Mouse (Mus musculus): ENCODE measurements at regions not wholly inside any gene's neighbourhood (a gene's known extent, or its start where the extent isn't known, plus 50 kb on each side); places are given as distances from the start of the nearest gene placed in this dataset.
A peak's percentile ranks its signal among the peaks of the same experiment; 100 is the strongest.

- no peak for DNase-seq
Measured at GRCm38 (mm10) chr17:14610791-14611522, 83.1 kb downstream of the Thbs2 start.

GRCm38 (mm10) chr17:14608845-14609244, 85.2 kb downstream of the Thbs2 start:
- no peak for DNase-seq
- intact Hi-C loops (cut with DNase I), result no loop called here

More at GRCm38 (mm10) chr17:14610791-14611522, 83.1 kb downstream of the Thbs2 start:
- intact Hi-C loops (cut with DNase I), result no loop called here

- no peak for DNase-seq
Measured at GRCm38 (mm10) chr17:14606356-14606989, 87.6 kb downstream of the Thbs2 start.

GRCm38 (mm10) chr17:14599681-14600080, 94.4 kb downstream of the Thbs2 start:
- intact Hi-C loops (cut with DNase I), result no loop called here
- DNase-seq, result no peak

More at GRCm38 (mm10) chr17:14606356-14606989, 87.6 kb downstream of the Thbs2 start:
- intact Hi-C loops (cut with DNase I), result no loop called here

- no peak for DNase-seq
- intact Hi-C loops (cut with DNase I), result no loop called here
Measured at GRCm38 (mm10) chr17:14596470-14596869, 97.6 kb downstream of the Thbs2 start.

GRCm38 (mm10) chr17:14595525-14595924, 98.5 kb downstream of the Thbs2 start:
- DNase-seq, result peak; percentile 8
- intact Hi-C loops (cut with DNase I), result no loop called here

- intact Hi-C loops (cut with DNase I), result no loop called here
- peak; percentile 19 for DNase-seq
Measured at GRCm38 (mm10) chr17:14588086-14588817, 105.8 kb downstream of the Thbs2 start.

- no peak for DNase-seq
- intact Hi-C loops (cut with DNase I), result no loop called here
Measured at GRCm38 (mm10) chr17:14579671-14580070, 114.4 kb downstream of the Thbs2 start.

GRCm38 (mm10) chr17:14578721-14579120, 115.3 kb downstream of the Thbs2 start:
- intact Hi-C loops (cut with DNase I), result no loop called here
- no peak for DNase-seq

- no peak for DNase-seq
- intact Hi-C loops (cut with DNase I), result no loop called here
Measured at GRCm38 (mm10) chr17:14578194-14578593, 115.8 kb downstream of the Thbs2 start.

- intact Hi-C loops (cut with DNase I), result no loop called here
- DNase-seq, result no peak
Measured at GRCm38 (mm10) chr17:14576159-14576558, 117.9 kb downstream of the Thbs2 start.

- no peak for DNase-seq
- intact Hi-C loops (cut with DNase I), result no loop called here
Measured at GRCm38 (mm10) chr17:14571143-14571542, 122.9 kb downstream of the Thbs2 start.

- DNase-seq, result no peak
- intact Hi-C loops (cut with DNase I), result no loop called here
Measured at GRCm38 (mm10) chr17:14570266-14570775, 123.7 kb downstream of the Thbs2 start.

- DNase-seq, result no peak
- intact Hi-C loops (cut with DNase I), result no loop called here
Measured at GRCm38 (mm10) chr17:14562191-14562590, 131.8 kb downstream of the Thbs2 start.

- intact Hi-C loops (cut with DNase I), result no loop called here
Measured at GRCm38 (mm10) chr17:14557214-14557613, 136.8 kb downstream of the Thbs2 start.

GRCm38 (mm10) chr17:14553195-14553594, 140.8 kb downstream of the Thbs2 start:
- no peak for DNase-seq
- intact Hi-C loops (cut with DNase I), result no loop called here

More at GRCm38 (mm10) chr17:14557214-14557613, 136.8 kb downstream of the Thbs2 start:
- no peak for DNase-seq

GRCm38 (mm10) chr17:14552081-14552480, 142.0 kb downstream of the Thbs2 start:
- intact Hi-C loops (cut with DNase I), result no loop called here

GRCm38 (mm10) chr17:14551610-14552009, 142.4 kb downstream of the Thbs2 start:
- DNase-seq, result no peak
- intact Hi-C loops (cut with DNase I), result no loop called here

More at GRCm38 (mm10) chr17:14552081-14552480, 142.0 kb downstream of the Thbs2 start:
- DNase-seq, result no peak

GRCm38 (mm10) chr17:14545822-14546473, 148.1 kb downstream of the Thbs2 start:
- DNase-seq, result peak; percentile 91

GRCm38 (mm10) chr17:14544343-14545002, 149.6 kb downstream of the Thbs2 start:
- DNase-seq, result no peak
- intact Hi-C loops (cut with DNase I), result no loop called here

More at GRCm38 (mm10) chr17:14545822-14546473, 148.1 kb downstream of the Thbs2 start:
- intact Hi-C loops (cut with DNase I), result no loop called here

All from left cerebral cortex, postnatal 4 days (tissue).